ENCODE assay signal across 10 mouse cellular contexts in genomic region chr13:28604016-28604415, GRCm38 (mm10).
A peak's percentile ranks its signal among the peaks of the same experiment; 100 is the strongest.
DNase-seq lines count a peak whose midpoint lies in the region; ATAC-seq and TF ChIP-seq lines count a peak whose summit lies in the region.
"Had no signal": no experiment of that assay in that cellular context is flagged by ENCODE, and none has a peak within 500 bp of the region (broad histone marks: within the 10 kb centered on the region; RNA-seq: fewer than 3 reads in every experiment).

No protein-coding gene starts in this region.

- H3K27ac ChIP-seq in heart, embryonic 11.5 days (ENCODE audit: low read depth, low read length) = no peak overlapping the region
- H3K27ac ChIP-seq in midbrain, embryonic 11.5 days (ENCODE audit: low read depth, low read length) = no peak overlapping the region
- H3K27ac ChIP-seq: embryonic facial prominence, embryonic 12.5 days; limb, embryonic 12.5 days had no signal

- no peak overlapping the region for H3K9ac ChIP-seq in heart, embryonic 11.5 days (ENCODE audit: low read depth, low read length)
- no peak overlapping the region for H3K9ac ChIP-seq in midbrain, embryonic 11.5 days (ENCODE audit: low read length)
- H3K9ac ChIP-seq: embryonic facial prominence, embryonic 12.5 days; limb, embryonic 12.5 days had no signal

- H3K4me2 ChIP-seq in heart, embryonic 11.5 days = no peak overlapping the region
- H3K4me2 ChIP-seq in midbrain, embryonic 11.5 days = no peak overlapping the region
- H3K4me2 ChIP-seq: embryonic facial prominence, embryonic 12.5 days; limb, embryonic 12.5 days had no signal

- no peak overlapping the region for H3K4me3 ChIP-seq in heart, embryonic 11.5 days (ENCODE audit: low read depth, low read length)
- no peak overlapping the region for H3K4me3 ChIP-seq in lung, adult 2 months (replicated peaks; ENCODE audit: extremely low read depth, low read depth, low read length)
- no peak overlapping the region for H3K4me3 ChIP-seq in midbrain, embryonic 11.5 days (ENCODE audit: low read depth, low read length)
- H3K4me3 ChIP-seq: embryonic facial prominence, embryonic 12.5 days; limb, embryonic 12.5 days had no signal

- no peaks in the 10 kb centered on the region for H3K36me3 ChIP-seq in heart, embryonic 11.5 days (ENCODE audit: control insufficient read depth, insufficient read depth, low read length)
- H3K36me3 ChIP-seq in midbrain, embryonic 11.5 days (ENCODE audit: control insufficient read depth, insufficient read depth, low read length) = no peaks in the 10 kb centered on the region
- H3K36me3 ChIP-seq: embryonic facial prominence, embryonic 12.5 days; limb, embryonic 12.5 days had no signal

- no peak for TF ChIP-seq CTCF in lung, adult 2 months (IDR thresholded peaks at IDR 0.05; ENCODE audit: insufficient read depth, low read length)

- 44% methylated on average over 6 of the region's 6 CpGs for WGBS in heart, embryonic 11.5 days (ENCODE audit: insufficient replicate concordance)
- 20% methylated on average over 6 of the region's 6 CpGs for WGBS in lung, adult 2 months
- WGBS in midbrain, embryonic 11.5 days = 80% methylated on average over 6 of the region's 6 CpGs

- TF ChIP-seq POLR2A in lung, adult 2 months (IDR thresholded peaks at IDR 0.05; ENCODE audit: borderline replicate concordance, extremely low read depth, low read depth, low read length) = no peak

- intact Hi-C loops in heart, postnatal 14 days (cut with DNase I) = no loop called here

- H3K27me3 ChIP-seq in heart, embryonic 11.5 days (ENCODE audit: control insufficient read depth, insufficient read depth, low read length) = no peaks in the 10 kb centered on the region
- H3K27me3 ChIP-seq in midbrain, embryonic 11.5 days (ENCODE audit: control insufficient read depth, insufficient read depth, low read length) = no peaks in the 10 kb centered on the region
- H3K27me3 ChIP-seq: embryonic facial prominence, embryonic 12.5 days; limb, embryonic 12.5 days had no signal

- no peaks in the 10 kb centered on the region for H3K4me1 ChIP-seq in heart, embryonic 11.5 days (ENCODE audit: control insufficient read depth, insufficient read depth, low read length)
- peaks cover 12% of the 10 kb centered on the region for H3K4me1 ChIP-seq in lung, adult 2 months (ENCODE audit: control insufficient read depth, insufficient read depth, low read length)
- H3K4me1 ChIP-seq in midbrain, embryonic 11.5 days (ENCODE audit: control insufficient read depth, insufficient read depth, low read length) = no peaks in the 10 kb centered on the region

- DNase-seq in heart, adult 11 months = peak; percentile 95
- peak; percentile 28 for DNase-seq in brain, adult 2 months (ENCODE audit: low read depth, low spot score)
- DNase-seq in heart, postnatal 14 days = peak; percentile 30 to 40
- peak; percentile 19 for DNase-seq in lung, adult 2 months
- no peak for DNase-seq in midbrain, embryonic 11.5 days (ENCODE audit: low spot score, missing footprints)

- no peaks in the 10 kb centered on the region for H3K9me3 ChIP-seq in heart, embryonic 11.5 days (replicated peaks; ENCODE audit: control insufficient read depth, low read length)
- H3K9me3 ChIP-seq in midbrain, embryonic 11.5 days (ENCODE audit: control insufficient read depth, low read length) = no peaks in the 10 kb centered on the region
- H3K9me3 ChIP-seq: embryonic facial prominence, embryonic 12.5 days; limb, embryonic 12.5 days had no signal

- ATAC-seq in heart, embryonic 11.5 days (replicated peaks; ENCODE audit: insufficient number of reproducible peaks, low FRiP score, low TSS enrichment) = no peak
- ATAC-seq in megakaryocyte-erythroid progenitor cell, adult 5-6 weeks (replicated peaks; ENCODE audit: low FRiP score, low TSS enrichment, poor library complexity, severe bottlenecking) = no peak
- ATAC-seq in midbrain, embryonic 11.5 days (ENCODE audit: low FRiP score) = no peak
- no peak for ATAC-seq in megakaryocyte, adult 5-6 weeks (ENCODE audit: poor library complexity, severe bottlenecking)
